Mouse (Mus musculus): ENCODE data around the gene Cacna2d1.

- TF ChIP-seq CTCF (IDR thresholded peaks at IDR 0.05; ENCODE audit: low read depth) (no peak), EP300 (IDR thresholded peaks at IDR 0.05; ENCODE audit: low read depth) (no peak)
These were observed 37.3 kb downstream of the Cacna2d1 start for GRCm38 (mm10) chr5:15971821-15972220.

All from liver, embryonic 14.5 days (tissue).